Mouse (Mus musculus) limb, embryonic 11.5 days (tissue): ENCODE results near the gene Igfbp5. TPM values are rescaled to one million over a fixed set of nuclear protein-coding genes. Genes with fewer than 3 reads are reported as not detected.

Experiments used
- ATAC-seq: fragments of 200-750 bp; cut with Nextera tagmentation; 2 replicates; pipeline ENCODE4 v1.8.0; 2017; ENCODE audit warnings: low read depth; ENCODE audit not compliant: insufficient number of reproducible peaks, low FRiP score, low TSS enrichment
- DNase-seq: peaks from one replicate; pipeline ENCODE4 v3.0.0-alpha.2; 2015; ENCODE audit warnings: low spot score
- H3K27ac ChIP-seq: fragments of 300-500 bp; sonication (generic); replicated peaks from 2 replicates; pipeline ENCODE4 v1.5.1; 2014; ENCODE audit warnings: low read depth, mild to moderate bottlenecking, low read length
- H3K27me3 ChIP-seq: fragments of 300-500 bp; sonication (generic); 2 replicates; pipeline ENCODE4 v1.6.1; 2014; ENCODE audit warnings: mild to moderate bottlenecking, low read length, mixed read lengths; ENCODE audit not compliant: control insufficient read depth, insufficient read depth
- H3K36me3 ChIP-seq: fragments of 300-500 bp; sonication (generic); 2 replicates; pipeline ENCODE4 v1.6.1; 2014; ENCODE audit warnings: mild to moderate bottlenecking, low read length, moderate library complexity, mixed read lengths; ENCODE audit not compliant: control insufficient read depth, insufficient read depth
- H3K4me1 ChIP-seq: fragments of 300-500 bp; sonication (generic); 2 replicates; pipeline ENCODE4 v1.6.1; 2014; ENCODE audit warnings: low read length, mixed read lengths; ENCODE audit not compliant: control insufficient read depth, insufficient read depth
- H3K4me2 ChIP-seq: fragments of 300-500 bp; sonication (generic); 2 replicates; pipeline ENCODE4 v1.6.1; 2014; ENCODE audit warnings: low read depth, mild to moderate bottlenecking, moderate library complexity; ENCODE audit not compliant: severe bottlenecking
- H3K4me3 ChIP-seq: fragments of 300-500 bp; sonication (generic); 2 replicates; pipeline ENCODE4 v1.5.1; 2014; ENCODE audit warnings: low read depth, low read length
- H3K9ac ChIP-seq: fragments of 300-500 bp; sonication (generic); 2 replicates; pipeline ENCODE4 v1.6.1; 2014; ENCODE audit warnings: mild to moderate bottlenecking, low read length
- H3K9me3 ChIP-seq: fragments of 300-500 bp; sonication (generic); 2 replicates; pipeline ENCODE4 v1.6.1; 2016; ENCODE audit warnings: low read length; ENCODE audit not compliant: control insufficient read depth
- WGBS: fragments of 180-500 bp; shearing (Covaris S2); extraction: QIAGEN DNeasy Blood & Tissue Kit; methylation state at CpG from one replicate; pipeline ENCODE4 v1.1.7; 2014; 5-methylcytosine and 5-hydroxymethylcytosine counted together
- polyA plus RNA-seq: library from polyadenylated mRNA; unstranded; fragments of >200 nt; fragmentation: Nextera tagmentation; extraction: Ambion mirVana; gene quantifications from 2 replicates; pipeline ENCODE4 v1.2.1, GENCODE M21; 2014

Igfbp5 gene
- polyA plus RNA-seq, 1 experiment from 2014 or later, result 48.4 TPM

GRCm38 (mm10) chr1:72864272-72864671, 10.4 kb downstream of the Igfbp5 start:
- no peak for DNase-seq
- 79% methylated on average over 3 of the region's 3 CpGs for WGBS

GRCm38 (mm10) chr1:72863692-72864091, 11.0 kb downstream of the Igfbp5 start:
- no peak overlapping the region for H3K9ac ChIP-seq
- no peaks in the 10 kb centered on the region for H3K36me3 ChIP-seq
- WGBS, result 89% methylated on average over 8 of the region's 8 CpGs
- H3K27ac ChIP-seq, result no peak overlapping the region
- H3K4me1 ChIP-seq, result peaks cover 6% of the 10 kb centered on the region
- no peak overlapping the region for H3K4me3 ChIP-seq
- ATAC-seq (no peak), DNase-seq (no peak)
- H3K9me3 ChIP-seq, result no peaks in the 10 kb centered on the region
- no peak overlapping the region for H3K4me2 ChIP-seq
- H3K27me3 ChIP-seq, result no peaks in the 10 kb centered on the region

More at GRCm38 (mm10) chr1:72864272-72864671, 10.4 kb downstream of the Igfbp5 start:
- H3K4me1 ChIP-seq, result peaks cover 8% of the 10 kb centered on the region
- no peak overlapping the region for H3K4me3 ChIP-seq
- no peak overlapping the region for H3K4me2 ChIP-seq
- no peaks in the 10 kb centered on the region for H3K9me3 ChIP-seq
- no peak overlapping the region for H3K9ac ChIP-seq
- no peak for ATAC-seq
- H3K36me3 ChIP-seq, result no peaks in the 10 kb centered on the region
- H3K27me3 ChIP-seq, result no peaks in the 10 kb centered on the region
- no peak overlapping the region for H3K27ac ChIP-seq

GRCm38 (mm10) chr1:72862248-72862647, 12.4 kb downstream of the Igfbp5 start:
- ATAC-seq, result no peak
- peaks cover 6% of the 10 kb centered on the region for H3K4me1 ChIP-seq
- H3K27ac ChIP-seq, result no peak overlapping the region
- no peak overlapping the region for H3K9ac ChIP-seq
- H3K4me3 ChIP-seq, result no peak overlapping the region
- H3K9me3 ChIP-seq, result no peaks in the 10 kb centered on the region
- no peak for DNase-seq
- no peaks in the 10 kb centered on the region for H3K36me3 ChIP-seq
- H3K27me3 ChIP-seq, result no peaks in the 10 kb centered on the region
- WGBS, result 88% methylated on average over 21 of the region's 21 CpGs
- no peak overlapping the region for H3K4me2 ChIP-seq

DNA sequence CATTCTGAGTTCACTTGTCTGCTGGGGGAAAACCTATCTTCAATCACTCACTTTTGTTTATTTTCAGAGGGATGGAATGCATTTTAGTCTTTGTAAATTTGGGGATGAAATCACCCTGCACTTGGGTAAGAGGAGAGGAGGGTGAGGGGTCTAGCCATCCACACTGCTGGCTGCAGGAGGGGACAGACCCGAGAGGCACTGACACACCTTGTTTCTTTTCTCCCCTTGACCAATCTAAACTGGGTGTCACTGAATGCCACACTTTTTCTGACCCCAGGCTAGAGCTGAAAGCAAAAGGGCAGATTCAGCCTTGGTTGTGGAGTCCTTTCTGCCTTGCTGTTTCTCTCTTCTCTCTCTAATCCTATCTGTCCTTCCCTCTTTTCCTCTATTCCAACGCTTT, 13.0 kb downstream of the Igfbp5 start:
- DNase-seq (no peak), ATAC-seq (no peak)
- H3K9ac ChIP-seq, result no peak overlapping the region
- H3K4me1 ChIP-seq, result peaks cover 6% of the 10 kb centered on the region
- H3K4me2 ChIP-seq, result no peak overlapping the region
- H3K36me3 ChIP-seq, result no peaks in the 10 kb centered on the region
- no peaks in the 10 kb centered on the region for H3K9me3 ChIP-seq
- 62% methylated on average over 2 of the region's 2 CpGs for WGBS
- no peaks in the 10 kb centered on the region for H3K27me3 ChIP-seq
- H3K4me3 ChIP-seq, result no peak overlapping the region
- no peak overlapping the region for H3K27ac ChIP-seq

DNA sequence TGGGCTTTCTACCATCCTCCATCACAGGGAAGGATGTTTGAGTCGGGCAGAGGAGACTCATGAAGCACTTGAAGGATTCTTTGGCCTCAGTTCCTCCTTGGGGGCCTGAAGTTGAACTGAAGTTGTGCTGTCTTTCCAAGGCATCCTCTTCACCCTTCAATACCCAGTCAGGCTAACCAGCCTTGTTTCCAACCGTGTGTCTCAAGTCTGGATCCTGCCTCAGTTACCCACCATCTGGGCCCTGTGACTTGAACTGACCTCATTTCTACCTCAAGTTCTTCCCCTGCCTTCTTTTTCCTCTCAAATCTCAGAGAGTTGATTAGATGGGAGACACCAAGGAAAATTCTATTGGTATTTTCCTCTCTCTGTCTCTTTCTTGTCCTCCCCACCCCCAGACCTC, 14.2 kb downstream of the Igfbp5 start:
- ATAC-seq (no peak), DNase-seq (no peak)
- no peaks in the 10 kb centered on the region for H3K4me1 ChIP-seq
- no peaks in the 10 kb centered on the region for H3K36me3 ChIP-seq
- H3K4me3 ChIP-seq, result no peak overlapping the region
- WGBS, result 84% methylated on average over 2 of the region's 2 CpGs
- no peaks in the 10 kb centered on the region for H3K27me3 ChIP-seq
- H3K9ac ChIP-seq, result no peak overlapping the region
- no peak overlapping the region for H3K4me2 ChIP-seq
- H3K27ac ChIP-seq, result no peak overlapping the region
- H3K9me3 ChIP-seq, result no peaks in the 10 kb centered on the region

DNA sequence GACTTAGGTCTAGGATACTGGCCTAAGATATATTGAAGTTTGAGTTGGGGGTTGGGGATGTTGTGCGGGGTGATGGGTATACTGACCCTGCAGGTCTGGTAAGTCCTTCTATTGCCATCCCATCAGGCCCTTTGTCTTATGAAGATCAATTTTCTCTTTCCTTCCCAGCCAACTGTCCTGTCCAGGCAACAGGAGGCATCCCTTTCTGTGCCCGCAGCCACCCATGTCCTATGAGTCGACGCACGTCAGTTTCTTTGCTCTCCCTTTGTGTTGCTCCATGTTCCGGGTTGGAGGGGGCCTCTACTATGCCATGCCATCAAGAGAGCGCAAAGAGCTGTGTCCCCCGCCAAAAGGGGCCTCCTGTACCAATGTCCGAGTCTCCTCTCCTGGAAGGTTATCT, 14.7 kb downstream of the Igfbp5 start:
- no peak overlapping the region for H3K4me2 ChIP-seq
- ATAC-seq (no peak), DNase-seq (no peak)
- no peaks in the 10 kb centered on the region for H3K4me1 ChIP-seq
- WGBS, result 95% methylated on average over 9 of the region's 9 CpGs
- no peaks in the 10 kb centered on the region for H3K27me3 ChIP-seq
- H3K36me3 ChIP-seq, result no peaks in the 10 kb centered on the region
- no peak overlapping the region for H3K9ac ChIP-seq
- no peaks in the 10 kb centered on the region for H3K9me3 ChIP-seq
- H3K27ac ChIP-seq, result no peak overlapping the region
- H3K4me3 ChIP-seq, result no peak overlapping the region

DNA sequence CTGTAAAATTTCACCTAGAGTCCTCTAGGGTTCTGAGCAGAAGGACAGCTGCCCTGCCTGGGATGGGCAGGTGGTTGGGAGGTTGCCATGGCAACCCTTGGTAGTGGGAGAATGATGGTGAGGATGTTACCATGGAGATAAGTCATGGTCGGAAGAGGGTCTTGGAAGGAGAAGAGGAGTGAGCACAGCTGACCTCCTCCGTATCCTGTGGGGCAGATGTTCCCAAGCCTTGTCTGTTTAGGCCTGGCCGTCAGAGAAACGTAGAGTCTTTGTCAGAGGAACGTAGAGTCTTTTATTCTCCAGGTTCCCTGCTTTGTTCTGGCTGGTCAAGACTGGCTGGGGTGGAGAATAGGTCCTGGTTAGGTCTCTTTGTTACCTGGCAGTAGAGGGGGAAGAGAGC, 15.8 kb downstream of the Igfbp5 start:
- no peak overlapping the region for H3K9ac ChIP-seq
- ATAC-seq (no peak), DNase-seq (no peak)
- H3K27me3 ChIP-seq, result no peaks in the 10 kb centered on the region
- H3K36me3 ChIP-seq, result no peaks in the 10 kb centered on the region
- 75% methylated on average over 5 of the region's 5 CpGs for WGBS
- no peak overlapping the region for H3K27ac ChIP-seq
- H3K4me2 ChIP-seq, result no peak overlapping the region
- no peaks in the 10 kb centered on the region for H3K4me1 ChIP-seq
- no peaks in the 10 kb centered on the region for H3K9me3 ChIP-seq
- no peak overlapping the region for H3K4me3 ChIP-seq

DNA sequence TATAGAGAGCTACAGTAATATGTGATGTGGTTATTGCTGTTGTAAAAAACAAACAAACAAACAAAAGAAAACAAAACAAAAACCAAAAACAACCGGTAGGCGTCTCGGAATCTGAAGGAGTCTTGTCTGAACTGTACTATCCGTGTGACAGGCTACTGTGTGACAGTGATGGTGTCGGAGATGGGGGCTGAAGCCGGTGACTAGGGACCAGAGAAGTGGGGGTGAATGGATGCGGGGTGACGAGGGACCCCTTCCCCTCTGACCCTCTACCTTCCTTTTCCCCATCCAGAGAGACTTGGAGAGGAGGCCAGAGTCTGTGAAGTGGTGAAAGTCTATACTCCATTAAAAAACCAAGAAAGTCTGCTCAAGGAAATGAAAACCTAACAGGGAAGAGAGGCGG, 16.4 kb downstream of the Igfbp5 start:
- no peaks in the 10 kb centered on the region for H3K36me3 ChIP-seq

GRCm38 (mm10) chr1:72857631-72858030, 17.1 kb downstream of the Igfbp5 start:
- WGBS, result 76% methylated on average over 5 of the region's 5 CpGs
- H3K4me1 ChIP-seq, result no peaks in the 10 kb centered on the region
- ATAC-seq (no peak), DNase-seq (no peak)
- H3K27ac ChIP-seq, result no peak overlapping the region
- H3K27me3 ChIP-seq, result no peaks in the 10 kb centered on the region
- H3K4me3 ChIP-seq, result no peak overlapping the region
- H3K9ac ChIP-seq, result no peak overlapping the region
- H3K36me3 ChIP-seq, result no peaks in the 10 kb centered on the region
- no peak overlapping the region for H3K4me2 ChIP-seq
- H3K9me3 ChIP-seq, result no peaks in the 10 kb centered on the region

More for the DNA sequence above, 16.4 kb downstream of the Igfbp5 start:
- no peak overlapping the region for H3K4me2 ChIP-seq
- WGBS, result 80% methylated on average over 9 of the region's 9 CpGs
- ATAC-seq, result no peak
- no peak overlapping the region for H3K4me3 ChIP-seq
- no peak overlapping the region for H3K9ac ChIP-seq
- no peaks in the 10 kb centered on the region for H3K9me3 ChIP-seq
- no peaks in the 10 kb centered on the region for H3K27me3 ChIP-seq
- no peak for DNase-seq
- no peak overlapping the region for H3K27ac ChIP-seq
- H3K4me1 ChIP-seq, result no peaks in the 10 kb centered on the region
